Mouse (Mus musculus): ENCODE data around the gene Dnajc9. TPM values are rescaled to one million over a fixed set of nuclear protein-coding genes. Genes with fewer than 3 reads are reported as not detected.

Gene Dnajc9
- total RNA-seq (2014; rRNA removed) (47.8 and 51.0 TPM in 2 replicates), polyA plus RNA-seq (2015; fragmentation: Nextera tagmentation; extraction: Ambion mirVana) (96.3 and 98.7 TPM in 2 replicates)

- ATAC-seq (ENCODE audit: low FRiP score) = peak; percentile 69
- Histone ChIP-seq H3K27me3 (ENCODE audit: insufficient read depth, low read length) (no peaks in the 10 kb centered on the region), H3K4me2 (ENCODE audit: low read depth, low read length, poor library complexity, severe bottlenecking) (peak within 1 kb of the TSS; percentile 59), H3K9ac (replicated peaks; ENCODE audit: low read length, poor library complexity, severe bottlenecking) (peak within 1 kb of the TSS; percentile 71), H3K4me3 (ENCODE audit: low read depth, low read length) (peak within 1 kb of the TSS; percentile 65), H3K4me1 (ENCODE audit: insufficient read depth, low read length) (peaks cover 6% of the 10 kb centered on the region), H3K9me3 (ENCODE audit: low read length) (no peaks in the 10 kb centered on the region), H3K27ac (ENCODE audit: low read depth, low read length) (peak within 1 kb of the TSS; percentile 77), H3K36me3 (ENCODE audit: insufficient read depth, low read length) (peaks cover 17% of the 10 kb centered on the region)
- TF ChIP-seq CTCF (IDR thresholded peaks at IDR 0.05) = peak; percentile 10; the same call in 1 of the 2 replicates
- under 1% methylated on average over 57 of the region's 59 CpGs for WGBS
- peak; percentile 94 for DNase-seq (ENCODE audit: low spot score)
Observed at GRCm38 (mm10) chr14:20388441-20389129, at the start of gene Dnajc9. Gene Dnajc9, minus strand, starts transcription at chr14:20388910.

GRCm38 (mm10) chr14:20436976-20437375, 48.3 kb upstream of the Dnajc9 start:
- Histone ChIP-seq H3K9me3 (ENCODE audit: low read length) (no peaks in the 10 kb centered on the region), H3K9ac (replicated peaks; ENCODE audit: low read length, poor library complexity, severe bottlenecking) (no peak overlapping the region), H3K4me3 (ENCODE audit: low read depth, low read length) (no peak overlapping the region), H3K27me3 (ENCODE audit: insufficient read depth, low read length) (no peaks in the 10 kb centered on the region), H3K4me1 (ENCODE audit: insufficient read depth, low read length) (no peaks in the 10 kb centered on the region), H3K27ac (ENCODE audit: low read depth, low read length) (no peak overlapping the region), H3K36me3 (ENCODE audit: insufficient read depth, low read length) (no peaks in the 10 kb centered on the region), H3K4me2 (ENCODE audit: low read depth, low read length, poor library complexity, severe bottlenecking) (no peak overlapping the region)
- ATAC-seq (ENCODE audit: low FRiP score) (no peak), DNase-seq (ENCODE audit: low spot score) (no peak)
- WGBS = 79% methylated on average over 6 of the region's 6 CpGs
- no peak for TF ChIP-seq CTCF (IDR thresholded peaks at IDR 0.05)

GRCm38 (mm10) chr14:20432420-20432819, 43.7 kb upstream of the Dnajc9 start:
- no peak overlapping the region for H3K4me2 ChIP-seq (ENCODE audit: low read depth, low read length, poor library complexity, severe bottlenecking)
- H3K9ac ChIP-seq (replicated peaks; ENCODE audit: low read length, poor library complexity, severe bottlenecking) = no peak overlapping the region
- H3K36me3 ChIP-seq (ENCODE audit: insufficient read depth, low read length) = no peaks in the 10 kb centered on the region
- DNase-seq (ENCODE audit: low spot score) (no peak), ATAC-seq (ENCODE audit: low FRiP score) (no peak)
- no peaks in the 10 kb centered on the region for H3K9me3 ChIP-seq (ENCODE audit: low read length)
- H3K4me1 ChIP-seq (ENCODE audit: insufficient read depth, low read length) = no peaks in the 10 kb centered on the region
- no peak overlapping the region for H3K4me3 ChIP-seq (ENCODE audit: low read depth, low read length)
- H3K27ac ChIP-seq (ENCODE audit: low read depth, low read length) = no peak overlapping the region
- H3K27me3 ChIP-seq (ENCODE audit: insufficient read depth, low read length) = no peaks in the 10 kb centered on the region
- no peak for TF ChIP-seq CTCF (IDR thresholded peaks at IDR 0.05)
- WGBS = 84% methylated on average over 4 of the region's 4 CpGs

- no peaks in the 10 kb centered on the region for H3K36me3 ChIP-seq (ENCODE audit: insufficient read depth, low read length)
- DNase-seq (ENCODE audit: low spot score) (no peak), ATAC-seq (ENCODE audit: low FRiP score) (no peak)
- H3K9ac ChIP-seq (replicated peaks; ENCODE audit: low read length, poor library complexity, severe bottlenecking) = no peak overlapping the region
- H3K4me2 ChIP-seq (ENCODE audit: low read depth, low read length, poor library complexity, severe bottlenecking) = no peak overlapping the region
- no peak overlapping the region for H3K4me3 ChIP-seq (ENCODE audit: low read depth, low read length)
- no peaks in the 10 kb centered on the region for H3K27me3 ChIP-seq (ENCODE audit: insufficient read depth, low read length)
- WGBS = 81% methylated on average over 6 of the region's 6 CpGs
- H3K4me1 ChIP-seq (ENCODE audit: insufficient read depth, low read length) = no peaks in the 10 kb centered on the region
- no peaks in the 10 kb centered on the region for H3K9me3 ChIP-seq (ENCODE audit: low read length)
- H3K27ac ChIP-seq (ENCODE audit: low read depth, low read length) = no peak overlapping the region
- TF ChIP-seq CTCF (IDR thresholded peaks at IDR 0.05) = no peak
Observed at GRCm38 (mm10) chr14:20431726-20432125, 43.0 kb upstream of the Dnajc9 start.

GRCm38 (mm10) chr14:20429833-20430232, 41.1 kb upstream of the Dnajc9 start:
- no peaks in the 10 kb centered on the region for H3K4me1 ChIP-seq (ENCODE audit: insufficient read depth, low read length)
- H3K4me2 ChIP-seq (ENCODE audit: low read depth, low read length, poor library complexity, severe bottlenecking) = no peak overlapping the region
- no peaks in the 10 kb centered on the region for H3K27me3 ChIP-seq (ENCODE audit: insufficient read depth, low read length)
- no peak for TF ChIP-seq CTCF (IDR thresholded peaks at IDR 0.05)
- H3K27ac ChIP-seq (ENCODE audit: low read depth, low read length) = no peak overlapping the region
- no peak for ATAC-seq (ENCODE audit: low FRiP score)
- no peak overlapping the region for H3K9ac ChIP-seq (replicated peaks; ENCODE audit: low read length, poor library complexity, severe bottlenecking)
- no peaks in the 10 kb centered on the region for H3K9me3 ChIP-seq (ENCODE audit: low read length)
- no peak overlapping the region for H3K4me3 ChIP-seq (ENCODE audit: low read depth, low read length)
- 65% methylated on average over 1 of the region's 1 CpGs for WGBS
- no peak for DNase-seq (ENCODE audit: low spot score)
- no peaks in the 10 kb centered on the region for H3K36me3 ChIP-seq (ENCODE audit: insufficient read depth, low read length)

GRCm38 (mm10) chr14:20428593-20428992, 39.9 kb upstream of the Dnajc9 start:
- no peaks in the 10 kb centered on the region for H3K9me3 ChIP-seq (ENCODE audit: low read length)
- no peak for TF ChIP-seq CTCF (IDR thresholded peaks at IDR 0.05)
- WGBS = 36% methylated on average over 1 of the region's 1 CpGs
- no peaks in the 10 kb centered on the region for H3K36me3 ChIP-seq (ENCODE audit: insufficient read depth, low read length)
- no peak overlapping the region for H3K4me3 ChIP-seq (ENCODE audit: low read depth, low read length)
- no peak overlapping the region for H3K4me2 ChIP-seq (ENCODE audit: low read depth, low read length, poor library complexity, severe bottlenecking)
- H3K27me3 ChIP-seq (ENCODE audit: insufficient read depth, low read length) = no peaks in the 10 kb centered on the region
- DNase-seq (ENCODE audit: low spot score) = no peak
- H3K27ac ChIP-seq (ENCODE audit: low read depth, low read length) = no peak overlapping the region
- no peaks in the 10 kb centered on the region for H3K4me1 ChIP-seq (ENCODE audit: insufficient read depth, low read length)
- no peak overlapping the region for H3K9ac ChIP-seq (replicated peaks; ENCODE audit: low read length, poor library complexity, severe bottlenecking)
- ATAC-seq (ENCODE audit: low FRiP score) = no peak

Measured in midbrain, postnatal 0 days (tissue).